Mouse (Mus musculus): ENCODE measurements at regions not wholly inside any gene's neighbourhood (a gene's known extent, or its start where the extent isn't known, plus 50 kb on each side); places are given as distances from the start of the nearest gene placed in this dataset.

- TF ChIP-seq CTCF (IDR thresholded peaks at IDR 0.05 in 2 of 3, conservative IDR thresholded peaks at IDR 0.05 in 1 of 3; ENCODE audit: control insufficient read depth in 1 of 3, insufficient read depth in 1 of 3, low read depth in 2 of 3, low read length in 3 of 3, poor library complexity in 1 of 3, severe bottlenecking in 1 of 3) (no peak), RAD21 (IDR thresholded peaks at IDR 0.05; ENCODE audit: low read depth, low read length) (no peak), CHD2 (IDR thresholded peaks at IDR 0.05; ENCODE audit: low read length) (no peak), EP300 (IDR thresholded peaks at IDR 0.05; ENCODE audit: low read depth in 1 of 2, low read length in 2 of 2) (no peak), NRF1 (IDR thresholded peaks at IDR 0.05; ENCODE audit: insufficient read depth, low read depth, low read length, poor library complexity, severe bottlenecking) (no peak), NELFE (IDR thresholded peaks at IDR 0.05; ENCODE audit: low read depth, low read length) (no peak), KAT2A (conservative IDR thresholded peaks at IDR 0.05; ENCODE audit: low read depth, low read length) (no peak), GATA1 (IDR thresholded peaks at IDR 0.05; ENCODE audit: low read depth, low read length) (no peak), TBP (IDR thresholded peaks at IDR 0.05; ENCODE audit: low read depth, low read length) (no peak), SMC3 (IDR thresholded peaks at IDR 0.05; ENCODE audit: low read depth, low read length) (no peak), MEF2A (IDR thresholded peaks at IDR 0.05; ENCODE audit: extremely low read depth, insufficient replicate concordance, low read depth, low read length, poor library complexity, severe bottlenecking) (no peak)
Observed at GRCm38 (mm10) chr14:24995226-24995625, 463.8 kb upstream of the Zmiz1 start.
